Mouse (Mus musculus): ENCODE results near the gene Tiparp. TPM values are rescaled to one million over a fixed set of nuclear protein-coding genes. Genes with fewer than 3 reads are reported as not detected.

The Tiparp gene
- polyA plus RNA-seq, 1 experiment from 2014 or later: 42.3 TPM

DNA sequence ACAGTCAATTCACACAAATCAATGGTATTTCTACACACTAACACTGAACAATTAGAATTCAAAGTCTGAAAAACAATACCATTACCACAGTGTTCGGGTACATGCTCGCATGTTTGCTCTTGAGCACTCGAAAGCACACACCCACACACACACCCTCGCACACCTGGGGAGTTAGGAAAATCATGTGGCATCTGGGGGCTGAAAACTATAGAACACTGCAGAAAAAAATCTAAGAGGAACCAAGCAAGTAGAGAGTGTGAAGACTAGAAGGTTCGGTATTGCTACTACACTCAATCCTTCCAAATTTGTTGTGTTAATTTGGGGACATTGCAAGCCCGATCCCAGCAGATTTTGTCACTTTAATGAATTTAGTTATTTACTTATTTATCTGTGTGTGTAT is 64.6 kb downstream of the Tiparp start:
- Histone ChIP-seq H3K4me1 (ENCODE audit: control insufficient read depth, insufficient read depth, low read length) (no peaks in the 10 kb centered on the region), H3K27me3 (ENCODE audit: control insufficient read depth, insufficient read depth, low read length) (no peaks in the 10 kb centered on the region), H3K4me2 (replicated peaks; ENCODE audit: low read depth, low read length) (no peak overlapping the region), H3K36me3 (ENCODE audit: control insufficient read depth, insufficient read depth, low read length) (no peaks in the 10 kb centered on the region), H3K9ac (replicated peaks; ENCODE audit: low read depth, low read length) (no peak overlapping the region), H3K27ac (ENCODE audit: low read length) (no peak overlapping the region), H3K4me3 (ENCODE audit: low read depth, low read length) (no peak overlapping the region), H3K9me3 (ENCODE audit: control insufficient read depth, low read depth, low read length) (no peaks in the 10 kb centered on the region)
- WGBS: 87% methylated on average over 6 of the region's 6 CpGs
- ATAC-seq (ENCODE audit: insufficient number of reproducible peaks, insufficient read depth, low FRiP score, low read depth): no peak

DNA sequence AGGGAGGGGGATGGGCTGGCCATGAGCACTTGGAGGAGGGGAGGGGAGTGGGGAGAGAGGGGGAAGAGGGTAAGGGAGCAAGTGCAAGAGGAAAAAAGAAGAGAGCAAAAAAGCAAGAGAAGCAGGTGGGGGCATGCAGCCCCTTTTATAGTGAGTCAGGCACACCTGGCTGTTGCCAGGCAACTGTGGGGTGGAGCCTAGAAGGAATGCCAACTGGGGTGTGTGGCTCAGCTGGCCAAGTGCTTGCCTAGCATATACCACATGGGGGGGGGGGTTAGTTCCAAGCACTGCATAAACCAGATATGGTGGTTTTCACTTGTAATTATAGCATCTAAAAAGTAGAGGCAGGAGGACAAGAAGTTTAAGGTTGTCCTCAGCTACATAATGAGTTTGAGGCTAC is 66.3 kb downstream of the Tiparp start:
- no peak overlapping the region for H3K4me3 ChIP-seq (ENCODE audit: low read depth, low read length)
- no peaks in the 10 kb centered on the region for H3K36me3 ChIP-seq (ENCODE audit: control insufficient read depth, insufficient read depth, low read length)
- H3K9me3 ChIP-seq (ENCODE audit: control insufficient read depth, low read depth, low read length): no peaks in the 10 kb centered on the region
- ATAC-seq (ENCODE audit: insufficient number of reproducible peaks, insufficient read depth, low FRiP score, low read depth): peak; percentile 67; the same call in 1 of the 2 replicates
- H3K27me3 ChIP-seq (ENCODE audit: control insufficient read depth, insufficient read depth, low read length): no peaks in the 10 kb centered on the region
- no peaks in the 10 kb centered on the region for H3K4me1 ChIP-seq (ENCODE audit: control insufficient read depth, insufficient read depth, low read length)
- H3K27ac ChIP-seq (ENCODE audit: low read length): no peak overlapping the region
- no peak overlapping the region for H3K9ac ChIP-seq (replicated peaks; ENCODE audit: low read depth, low read length)
- no peak overlapping the region for H3K4me2 ChIP-seq (replicated peaks; ENCODE audit: low read depth, low read length)

- H3K4me1 ChIP-seq (ENCODE audit: control insufficient read depth, insufficient read depth, low read length): no peaks in the 10 kb centered on the region
- 60% methylated on average over 3 of the region's 3 CpGs for WGBS
- no peak overlapping the region for H3K9ac ChIP-seq (replicated peaks; ENCODE audit: low read depth, low read length)
- no peaks in the 10 kb centered on the region for H3K27me3 ChIP-seq (ENCODE audit: control insufficient read depth, insufficient read depth, low read length)
- H3K4me2 ChIP-seq (replicated peaks; ENCODE audit: low read depth, low read length): no peak overlapping the region
- no peak for ATAC-seq (ENCODE audit: insufficient number of reproducible peaks, insufficient read depth, low FRiP score, low read depth)
- H3K27ac ChIP-seq (ENCODE audit: low read length): no peak overlapping the region
- no peaks in the 10 kb centered on the region for H3K9me3 ChIP-seq (ENCODE audit: control insufficient read depth, low read depth, low read length)
- no peaks in the 10 kb centered on the region for H3K36me3 ChIP-seq (ENCODE audit: control insufficient read depth, insufficient read depth, low read length)
- H3K4me3 ChIP-seq (ENCODE audit: low read depth, low read length): no peak overlapping the region
Measured at GRCm38 (mm10) chr3:65595196-65595595, 67.0 kb downstream of the Tiparp start.

GRCm38 (mm10) chr3:65598071-65598830 is 70.0 kb downstream of the Tiparp start:
- ATAC-seq (ENCODE audit: insufficient number of reproducible peaks, insufficient read depth, low FRiP score, low read depth): no peak
- no peaks in the 10 kb centered on the region for H3K27me3 ChIP-seq (ENCODE audit: control insufficient read depth, insufficient read depth, low read length)
- 61% methylated on average over 7 of the region's 7 CpGs for WGBS

GRCm38 (mm10) chr3:65599151-65599550 is 70.9 kb downstream of the Tiparp start:
- Histone ChIP-seq H3K4me2 (replicated peaks; ENCODE audit: low read depth, low read length) (no peak overlapping the region), H3K27ac (ENCODE audit: low read length) (no peak overlapping the region), H3K9me3 (ENCODE audit: control insufficient read depth, low read depth, low read length) (no peaks in the 10 kb centered on the region), H3K27me3 (ENCODE audit: control insufficient read depth, insufficient read depth, low read length) (no peaks in the 10 kb centered on the region), H3K9ac (replicated peaks; ENCODE audit: low read depth, low read length) (no peak overlapping the region), H3K4me1 (ENCODE audit: control insufficient read depth, insufficient read depth, low read length) (no peaks in the 10 kb centered on the region), H3K4me3 (ENCODE audit: low read depth, low read length) (no peak overlapping the region), H3K36me3 (ENCODE audit: control insufficient read depth, insufficient read depth, low read length) (no peaks in the 10 kb centered on the region)
- WGBS: 82% methylated on average over 6 of the region's 6 CpGs
- no peak for ATAC-seq (ENCODE audit: insufficient number of reproducible peaks, insufficient read depth, low FRiP score, low read depth)

More at GRCm38 (mm10) chr3:65598071-65598830, 70.0 kb downstream of the Tiparp start:
- no peak overlapping the region for H3K9ac ChIP-seq (replicated peaks; ENCODE audit: low read depth, low read length)
- no peaks in the 10 kb centered on the region for H3K4me1 ChIP-seq (ENCODE audit: control insufficient read depth, insufficient read depth, low read length)
- no peak overlapping the region for H3K4me3 ChIP-seq (ENCODE audit: low read depth, low read length)
- no peaks in the 10 kb centered on the region for H3K9me3 ChIP-seq (ENCODE audit: control insufficient read depth, low read depth, low read length)
- H3K4me2 ChIP-seq (replicated peaks; ENCODE audit: low read depth, low read length): no peak overlapping the region
- no peaks in the 10 kb centered on the region for H3K36me3 ChIP-seq (ENCODE audit: control insufficient read depth, insufficient read depth, low read length)
- H3K27ac ChIP-seq (ENCODE audit: low read length): no peak overlapping the region

DNA sequence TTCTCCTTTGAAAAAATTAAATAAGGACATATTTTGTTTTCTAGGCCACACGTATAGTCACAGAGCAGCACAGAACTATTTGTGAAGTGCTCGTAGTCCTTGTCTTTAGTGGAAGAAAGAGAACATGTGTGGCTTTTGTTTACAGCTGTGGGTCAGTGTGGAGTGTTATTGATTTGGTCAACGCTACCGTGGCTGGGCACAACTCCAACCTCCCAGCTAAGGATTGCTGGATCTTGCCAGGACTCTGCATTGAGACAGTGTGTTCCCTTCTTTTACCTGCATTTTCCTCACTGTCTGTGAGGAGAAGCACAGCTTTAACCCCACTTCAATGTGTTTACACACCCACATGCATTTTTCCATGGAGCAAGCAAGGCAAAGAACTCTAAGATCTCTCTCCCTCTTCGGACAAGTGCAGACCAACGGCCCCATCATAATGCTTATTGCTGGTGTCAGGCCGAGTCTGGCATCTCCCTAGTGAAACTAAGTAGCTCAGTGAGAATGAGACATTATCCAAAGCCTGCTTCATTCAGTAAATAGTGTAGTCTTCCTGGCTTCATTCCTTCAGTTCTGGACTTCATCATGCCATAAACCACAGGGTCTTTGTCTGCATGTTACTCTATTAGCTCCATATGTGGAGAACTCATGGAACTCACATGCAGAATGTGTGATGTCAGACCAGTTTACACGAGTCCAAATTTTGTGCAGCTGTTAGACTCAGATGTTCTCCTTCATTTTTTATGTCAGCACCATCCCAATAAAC is 73.3 kb downstream of the Tiparp start:
- no peak overlapping the region for H3K4me2 ChIP-seq (replicated peaks; ENCODE audit: low read depth, low read length)
- H3K4me1 ChIP-seq (ENCODE audit: control insufficient read depth, insufficient read depth, low read length): no peaks in the 10 kb centered on the region
- H3K9me3 ChIP-seq (ENCODE audit: control insufficient read depth, low read depth, low read length): no peaks in the 10 kb centered on the region
- H3K27ac ChIP-seq (ENCODE audit: low read length): peak overlapping the region; percentile 17; the same call in 1 of the 2 replicates
- ATAC-seq (ENCODE audit: insufficient number of reproducible peaks, insufficient read depth, low FRiP score, low read depth): peak; percentile 75; the same call in 1 of the 2 replicates
- no peaks in the 10 kb centered on the region for H3K36me3 ChIP-seq (ENCODE audit: control insufficient read depth, insufficient read depth, low read length)
- no peaks in the 10 kb centered on the region for H3K27me3 ChIP-seq (ENCODE audit: control insufficient read depth, insufficient read depth, low read length)
- H3K9ac ChIP-seq (replicated peaks; ENCODE audit: low read depth, low read length): no peak overlapping the region
- WGBS: 46% methylated on average over 8 of the region's 8 CpGs
- H3K4me3 ChIP-seq (ENCODE audit: low read depth, low read length): no peak overlapping the region

DNA sequence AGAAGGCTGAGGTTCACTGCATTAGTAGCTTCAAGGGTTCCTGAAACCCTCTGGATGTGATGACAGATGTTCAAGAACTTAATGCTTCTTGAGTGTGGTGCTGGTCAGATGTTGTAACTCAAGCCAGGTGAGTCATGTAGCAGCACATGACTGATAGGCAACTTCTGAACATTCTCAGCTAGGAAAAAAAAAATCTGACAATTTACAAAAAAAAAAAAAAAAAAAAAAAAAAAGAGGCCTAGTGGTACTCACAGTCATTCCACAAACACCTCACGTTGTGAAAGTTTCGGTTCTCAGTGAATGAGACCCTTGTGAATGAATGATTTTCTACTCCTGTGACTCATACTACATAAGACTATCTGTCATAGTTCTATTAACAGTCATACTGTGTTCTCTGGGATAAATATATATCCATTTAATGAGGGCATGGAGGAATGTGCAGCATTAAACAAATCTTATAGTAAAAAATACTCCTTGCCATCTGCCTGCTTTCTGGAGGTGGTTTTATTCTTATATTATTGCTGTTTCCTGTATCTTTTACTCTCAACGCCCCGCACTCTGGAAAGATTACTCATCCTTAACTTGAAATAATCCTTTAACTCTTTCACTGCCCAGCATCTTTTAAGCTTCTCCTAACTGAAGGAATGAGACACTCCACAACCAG is 75.3 kb downstream of the Tiparp start:
- no peak for ATAC-seq (ENCODE audit: insufficient number of reproducible peaks, insufficient read depth, low FRiP score, low read depth)
- no peak overlapping the region for H3K27ac ChIP-seq (ENCODE audit: low read length)
- WGBS: 36% methylated on average over 4 of the region's 4 CpGs
- H3K9me3 ChIP-seq (ENCODE audit: control insufficient read depth, low read depth, low read length): no peaks in the 10 kb centered on the region
- H3K36me3 ChIP-seq (ENCODE audit: control insufficient read depth, insufficient read depth, low read length): no peaks in the 10 kb centered on the region
- 0 out of 2 replicates have a peak, but pooled peaks cover 5% of the 10 kb centered on the region for H3K4me1 ChIP-seq (ENCODE audit: control insufficient read depth, insufficient read depth, low read length)
- no peaks in the 10 kb centered on the region for H3K27me3 ChIP-seq (ENCODE audit: control insufficient read depth, insufficient read depth, low read length)
- no peak overlapping the region for H3K4me2 ChIP-seq (replicated peaks; ENCODE audit: low read depth, low read length)
- H3K4me3 ChIP-seq (ENCODE audit: low read depth, low read length): no peak overlapping the region
- no peak overlapping the region for H3K9ac ChIP-seq (replicated peaks; ENCODE audit: low read depth, low read length)
